Mouse (Mus musculus) C2C12 (cell line): ENCODE measurements around the gene Slc12a4. TPM values are rescaled to one million over a fixed set of nuclear protein-coding genes. Genes with fewer than 3 reads are reported as not detected.
A peak's percentile ranks its signal among the peaks of the same experiment; 100 is the strongest.

Experiments
- H3K27me3 ChIP-seq: one replicate; pipeline ENCODE4 v1.6.1; 2011; ENCODE audit not compliant: control insufficient read depth, insufficient read depth, insufficient read length
- H3K36me3 ChIP-seq: one replicate; pipeline ENCODE4 v1.6.1; 2011; ENCODE audit not compliant: control insufficient read depth, insufficient read depth
- H3K4me3 ChIP-seq: one replicate; pipeline ENCODE4 v1.5.1; 2011; ENCODE audit warnings: mild to moderate bottlenecking, control low read depth; ENCODE audit not compliant: poor library complexity, insufficient read depth, severe bottlenecking
- H3K79me2 ChIP-seq: one replicate; pipeline ENCODE4 v1.6.1; 2011; ENCODE audit not compliant: control insufficient read depth, insufficient read depth
- H3K79me3 ChIP-seq: one replicate; pipeline ENCODE4 v1.6.1; 2011; ENCODE audit warnings: low read depth, control low read depth
- H3ac ChIP-seq: one replicate; pipeline ENCODE3; 2011; ENCODE audit warnings: low read depth; ENCODE audit not compliant: control insufficient read depth, insufficient read length
- CEBPB ChIP-seq: IDR thresholded peaks from one replicate; pipeline ENCODE4 v1.6.1; 2011; ENCODE audit warnings: low read depth, mild to moderate bottlenecking, control low read depth, moderate library complexity
- CTCF ChIP-seq: IDR thresholded peaks from one replicate; pipeline ENCODE4 v1.5.1; 2011; ENCODE audit not compliant: control insufficient read depth, insufficient read depth, insufficient read length
- FOSL1 ChIP-seq: IDR thresholded peaks from one replicate; pipeline ENCODE4 v1.8.0; 2011; ENCODE audit warnings: mild to moderate bottlenecking, low read length; ENCODE audit not compliant: poor library complexity, insufficient read depth, severe bottlenecking
- MAX ChIP-seq: IDR thresholded peaks from one replicate; pipeline ENCODE4 v1.6.1; 2011; ENCODE audit warnings: mild to moderate bottlenecking, control low read depth
- MYOD1 ChIP-seq: IDR thresholded peaks from one replicate; pipeline ENCODE4 v1.6.1; 2011; ENCODE audit warnings: low read depth; ENCODE audit not compliant: control insufficient read depth, insufficient read length
- MYOG ChIP-seq: IDR thresholded peaks from one replicate; pipeline ENCODE4 v1.6.1; 2011; ENCODE audit not compliant: control insufficient read depth, insufficient read length; ENCODE audit errors: extremely low read depth
- USF1 ChIP-seq: IDR thresholded peaks from one replicate; pipeline ENCODE4 v1.6.1; 2011; ENCODE audit warnings: low read depth, mild to moderate bottlenecking, control low read depth, moderate library complexity
- microRNA-seq: library from miRNA; unstranded; fragments of <30 nt; microRNA quantifications from one replicate; pipeline ENCODE4, GENCODE M21; 2019; ENCODE audit warnings: borderline microRNAs expressed
- polyA plus RNA-seq: library from polyadenylated mRNA; unstranded; fragments of >200 nt; fragmentation: generic; extraction: Trizol; gene quantifications from one replicate; pipeline ENCODE4 v1.2.1, GENCODE M21; 2012; ENCODE audit warnings: missing spikeins

Slc12a4 gene
- polyA plus RNA-seq, 1 experiment = 79.1 TPM

GRCm38 (mm10) chr8:105900180-105900940, 65.5 kb downstream of the Slc12a4 start, which contains the start of gene Pskh1:
TSS of gene Pskh1 (plus strand) at chr8:105900441.
- no peaks in the 10 kb centered on the region for H3K27me3 ChIP-seq
- peaks cover 24% of the 10 kb centered on the region for H3K79me2 ChIP-seq

GRCm38 (mm10) chr8:105897801-105898480, 68.0 kb downstream of the Slc12a4 start:
- H3K36me3 ChIP-seq = peaks cover 2% of the 10 kb centered on the region
- H3K79me3 ChIP-seq = peaks cover 4% of the 10 kb centered on the region
- H3K4me3 ChIP-seq = no peak overlapping the region
- H3K79me2 ChIP-seq = peaks cover 22% of the 10 kb centered on the region
- H3K27me3 ChIP-seq = no peaks in the 10 kb centered on the region
- H3ac ChIP-seq = no peak overlapping the region
- TF ChIP-seq USF1 (no peak), MYOD1 (no peak), MYOG (no peak), CTCF (no peak), FOSL1 (no peak)

More at GRCm38 (mm10) chr8:105900180-105900940, 65.5 kb downstream of the Slc12a4 start, which contains the start of gene Pskh1:
- Histone ChIP-seq H3ac (peak within 1 kb of the TSS; percentile 100), H3K79me3 (peaks cover 6% of the 10 kb centered on the region), H3K36me3 (no peaks in the 10 kb centered on the region), H3K4me3 (peak within 1 kb of the TSS; percentile 75)
- no peak for TF ChIP-seq MYOG
- TF ChIP-seq MAX = no peak
- no peak for TF ChIP-seq USF1
- TF ChIP-seq CTCF = no peak
- TF ChIP-seq CEBPB = no peak
- no peak for TF ChIP-seq MYOD1
- no peak for TF ChIP-seq FOSL1

Small RNAs within 50 kb of the gene (microRNA-seq; reads per million reads assigned to microRNA genes)
- gene Mir7074 = 0.20 reads per million

Other genes with a start within 250 kb of the Slc12a4 start
- gene Gfod2, start 207.4 kb downstream of the Slc12a4 start, polyA plus RNA-seq = 8.2 TPM
- gene Ranbp10, start 138.7 kb downstream of the Slc12a4 start, polyA plus RNA-seq = 11.0 TPM
- 0.09 TPM for gene Tsnaxip1, start 138.4 kb downstream of the Slc12a4 start, polyA plus RNA-seq
- gene Cenpt, start 112.8 kb downstream of the Slc12a4 start, polyA plus RNA-seq = 35.7 TPM
- gene Thap11, start 111.0 kb downstream of the Slc12a4 start, polyA plus RNA-seq = 48.2 TPM
- gene Nutf2, start 105.5 kb downstream of the Slc12a4 start, polyA plus RNA-seq = 258 TPM
- gene Edc4, start 85.2 kb downstream of the Slc12a4 start, polyA plus RNA-seq = 31.3 TPM
- 0.32 TPM for gene Nrn1l, start 72.5 kb downstream of the Slc12a4 start, polyA plus RNA-seq
- gene Pskh1, start 65.7 kb downstream of the Slc12a4 start, polyA plus RNA-seq = 14.4 TPM
- 0.16 TPM for gene Ctrl, start 32.2 kb downstream of the Slc12a4 start, polyA plus RNA-seq
- 73.5 TPM for gene Psmb10, start 27.7 kb downstream of the Slc12a4 start, polyA plus RNA-seq
- 1.4 TPM for gene Lcat, start 22.7 kb downstream of the Slc12a4 start, polyA plus RNA-seq
- gene Dpep3, start 13.3 kb upstream of the Slc12a4 start, polyA plus RNA-seq = not detected
- gene Dus2, start 25.2 kb upstream of the Slc12a4 start, polyA plus RNA-seq = 13.1 TPM
- gene Dpep2nb, start 39.9 kb upstream of the Slc12a4 start, polyA plus RNA-seq = 0.05 TPM
- 15.0 TPM for gene Ddx28, start 45.8 kb upstream of the Slc12a4 start, polyA plus RNA-seq
- 12.6 TPM for gene Nfatc3, start 92.7 kb upstream of the Slc12a4 start, polyA plus RNA-seq
- gene Esrp2, start 170.9 kb upstream of the Slc12a4 start, polyA plus RNA-seq = 0.04 TPM
- gene Pla2g15, start 184.3 kb upstream of the Slc12a4 start, polyA plus RNA-seq = 13.0 TPM
- gene Slc7a6, start 202.8 kb upstream of the Slc12a4 start, polyA plus RNA-seq = 21.3 TPM
- gene Slc7a6os, start 244.8 kb upstream of the Slc12a4 start, polyA plus RNA-seq = 30.1 TPM
- 40.3 TPM for gene Prmt7, start 244.8 kb upstream of the Slc12a4 start, polyA plus RNA-seq